Mouse (Mus musculus): ENCODE measurements around the gene Ccdc73. TPM values are rescaled to one million over a fixed set of nuclear protein-coding genes. Genes with fewer than 3 reads are reported as not detected.

The Ccdc73 gene
- polyA plus RNA-seq, 1 experiment: 5.1 TPM

DNA sequence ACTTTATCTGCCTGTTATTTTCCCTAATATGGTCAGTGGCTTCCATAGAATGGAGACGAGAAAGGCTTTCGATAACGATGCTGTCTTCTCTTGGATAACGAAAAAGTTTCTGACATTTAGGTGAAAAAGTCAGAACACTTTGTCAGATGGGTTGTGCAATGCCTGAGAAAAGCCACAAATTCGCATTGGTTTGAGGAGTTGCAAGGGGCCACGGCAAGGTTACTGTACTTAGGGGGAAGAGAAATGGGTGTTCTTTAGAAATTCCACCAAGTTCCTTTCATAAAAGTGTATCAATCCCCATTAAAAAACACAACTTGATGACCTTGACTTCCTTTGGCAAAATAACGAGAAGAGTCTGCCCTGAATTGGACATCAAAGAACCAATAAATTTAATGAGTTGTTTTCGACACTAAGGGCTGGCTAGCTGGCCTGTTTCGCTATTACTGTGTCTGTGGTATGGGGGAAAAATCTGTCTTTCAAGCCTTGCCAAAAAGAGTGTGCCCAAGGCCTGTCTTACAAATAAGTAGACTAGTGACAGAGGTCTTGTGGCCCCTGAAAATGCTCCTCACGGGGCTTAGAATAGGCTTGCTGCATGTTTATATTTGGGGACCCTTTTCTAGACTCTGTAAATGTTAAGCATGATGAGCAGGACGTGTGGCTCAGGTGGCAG lies 168.9 kb downstream of the Ccdc73 start:
- no peak overlapping the region for H3K4me3 ChIP-seq (ENCODE audit: insufficient read depth, low read length)
- no peak overlapping the region for H3K27ac ChIP-seq (ENCODE audit: insufficient read depth, low read length)
- no peak for TF ChIP-seq CTCF (IDR thresholded peaks at IDR 0.05; ENCODE audit: extremely low read depth, insufficient read depth, low read length)
- no peak for TF ChIP-seq POLR2A (IDR thresholded peaks at IDR 0.05; ENCODE audit: extremely low read depth, insufficient read depth, low read length)
- no peaks in the 10 kb centered on the region for H3K4me1 ChIP-seq (ENCODE audit: control insufficient read depth, insufficient read depth, low read length)

GRCm38 (mm10) chr2:105037956-105038569 lies 170.5 kb downstream of the Ccdc73 start:
- Histone ChIP-seq H3K27ac (ENCODE audit: insufficient read depth, low read length) (no peak overlapping the region), H3K4me1 (ENCODE audit: control insufficient read depth, insufficient read depth, low read length) (no peaks in the 10 kb centered on the region), H3K4me3 (ENCODE audit: insufficient read depth, low read length) (no peak overlapping the region)
- TF ChIP-seq POLR2A (IDR thresholded peaks at IDR 0.05; ENCODE audit: extremely low read depth, insufficient read depth, low read length) (no peak), CTCF (IDR thresholded peaks at IDR 0.05; ENCODE audit: extremely low read depth, insufficient read depth, low read length) (no peak)

DNA sequence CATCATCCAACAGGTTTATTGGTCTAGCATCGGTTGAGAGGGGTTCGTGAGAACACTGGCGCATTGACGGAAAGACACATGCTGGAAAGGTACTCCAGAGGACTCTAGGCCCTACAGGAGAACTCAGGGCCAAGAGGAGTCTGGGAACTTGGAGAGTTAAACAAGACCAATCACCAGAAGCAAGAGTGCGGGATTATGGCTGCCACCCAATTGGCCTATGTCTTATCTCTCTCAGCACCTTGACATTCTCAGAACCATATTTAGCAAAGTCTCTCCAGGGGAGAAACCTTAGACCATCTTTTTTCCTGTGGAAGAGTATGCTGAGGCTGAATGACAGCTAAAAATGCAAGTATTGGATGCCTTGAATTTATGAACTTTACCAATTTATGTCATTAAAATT lies 171.3 kb downstream of the Ccdc73 start:
- no peak overlapping the region for H3K27ac ChIP-seq (ENCODE audit: insufficient read depth, low read length)
- no peak overlapping the region for H3K4me3 ChIP-seq (ENCODE audit: insufficient read depth, low read length)
- H3K4me1 ChIP-seq (ENCODE audit: control insufficient read depth, insufficient read depth, low read length): no peaks in the 10 kb centered on the region
- TF ChIP-seq POLR2A (IDR thresholded peaks at IDR 0.05; ENCODE audit: extremely low read depth, insufficient read depth, low read length) (no peak), CTCF (IDR thresholded peaks at IDR 0.05; ENCODE audit: extremely low read depth, insufficient read depth, low read length) (no peak)

DNA sequence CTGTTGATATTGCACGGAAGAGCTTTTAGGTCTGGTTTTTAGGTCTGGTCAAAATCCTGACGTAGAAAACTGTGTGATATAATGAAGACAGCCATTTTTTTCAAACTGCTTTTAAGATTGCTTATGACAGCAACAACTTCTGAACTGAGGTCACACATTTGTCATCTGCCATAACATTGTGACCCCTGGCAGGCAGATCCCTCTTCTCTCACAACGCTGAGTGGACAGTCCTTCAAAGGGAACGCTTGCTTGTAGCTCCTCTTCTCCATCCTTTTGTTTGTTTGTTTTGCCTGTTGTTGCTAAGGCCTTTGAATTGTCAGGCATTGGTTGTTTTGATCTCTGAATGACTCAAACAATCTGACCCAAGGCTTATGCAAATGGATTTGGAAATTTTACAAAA lies 173.3 kb downstream of the Ccdc73 start:
- Histone ChIP-seq H3K4me1 (ENCODE audit: control insufficient read depth, insufficient read depth, low read length) (no peaks in the 10 kb centered on the region), H3K27ac (ENCODE audit: insufficient read depth, low read length) (no peak overlapping the region), H3K4me3 (ENCODE audit: insufficient read depth, low read length) (no peak overlapping the region)
- no peak for TF ChIP-seq POLR2A (IDR thresholded peaks at IDR 0.05; ENCODE audit: extremely low read depth, insufficient read depth, low read length)
- TF ChIP-seq CTCF (IDR thresholded peaks at IDR 0.05; ENCODE audit: extremely low read depth, insufficient read depth, low read length): no peak

GRCm38 (mm10) chr2:105043152-105043551 lies 175.5 kb downstream of the Ccdc73 start:
- Histone ChIP-seq H3K4me1 (ENCODE audit: control insufficient read depth, insufficient read depth, low read length) (no peaks in the 10 kb centered on the region), H3K4me3 (ENCODE audit: insufficient read depth, low read length) (no peak overlapping the region), H3K27ac (ENCODE audit: insufficient read depth, low read length) (no peak overlapping the region)
- TF ChIP-seq CTCF (IDR thresholded peaks at IDR 0.05; ENCODE audit: extremely low read depth, insufficient read depth, low read length) (no peak), POLR2A (IDR thresholded peaks at IDR 0.05; ENCODE audit: extremely low read depth, insufficient read depth, low read length) (no peak)

DNA sequence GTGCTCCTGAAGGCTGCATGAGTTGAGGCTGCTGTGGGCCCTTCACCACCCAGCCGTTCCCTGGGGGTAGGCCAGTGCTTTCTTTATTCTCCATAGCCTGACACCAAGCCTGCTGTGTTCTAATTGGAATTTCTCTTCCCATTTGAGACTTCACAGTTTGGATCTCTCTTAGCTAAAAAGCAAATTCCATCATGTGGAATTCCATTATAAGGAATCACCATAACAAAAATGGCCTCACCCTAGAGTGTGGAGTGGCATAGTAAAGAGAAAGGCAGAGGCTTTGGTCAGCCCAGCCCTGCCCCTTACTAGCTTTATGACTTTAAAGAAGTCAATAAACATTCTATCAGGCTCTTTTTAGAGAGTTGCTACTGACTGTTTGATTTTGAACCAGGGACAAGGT lies 180.7 kb downstream of the Ccdc73 start:
- Histone ChIP-seq H3K27ac (ENCODE audit: insufficient read depth, low read length) (no peak overlapping the region), H3K4me1 (ENCODE audit: control insufficient read depth, insufficient read depth, low read length) (no peaks in the 10 kb centered on the region), H3K4me3 (ENCODE audit: insufficient read depth, low read length) (no peak overlapping the region)
- TF ChIP-seq POLR2A (IDR thresholded peaks at IDR 0.05; ENCODE audit: extremely low read depth, insufficient read depth, low read length) (no peak), CTCF (IDR thresholded peaks at IDR 0.05; ENCODE audit: extremely low read depth, insufficient read depth, low read length) (no peak)

- H3K4me3 ChIP-seq (ENCODE audit: insufficient read depth, low read length): no peak overlapping the region
- peaks cover 1% of the 10 kb centered on the region; the same call in 1 of the 2 replicates for H3K4me1 ChIP-seq (ENCODE audit: control insufficient read depth, insufficient read depth, low read length)
- no peak for TF ChIP-seq POLR2A (IDR thresholded peaks at IDR 0.05; ENCODE audit: extremely low read depth, insufficient read depth, low read length)
- TF ChIP-seq CTCF (IDR thresholded peaks at IDR 0.05; ENCODE audit: extremely low read depth, insufficient read depth, low read length): no peak
- no peak overlapping the region for H3K27ac ChIP-seq (ENCODE audit: insufficient read depth, low read length)
Observed at GRCm38 (mm10) chr2:105055529-105055928, 187.9 kb downstream of the Ccdc73 start.

- Histone ChIP-seq H3K4me3 (ENCODE audit: insufficient read depth, low read length) (no peak overlapping the region), H3K27ac (ENCODE audit: insufficient read depth, low read length) (no peak overlapping the region), H3K4me1 (ENCODE audit: control insufficient read depth, insufficient read depth, low read length) (peaks cover 1% of the 10 kb centered on the region; the same call in 1 of the 2 replicates)
- TF ChIP-seq POLR2A (IDR thresholded peaks at IDR 0.05; ENCODE audit: extremely low read depth, insufficient read depth, low read length): no peak
- no peak for TF ChIP-seq CTCF (IDR thresholded peaks at IDR 0.05; ENCODE audit: extremely low read depth, insufficient read depth, low read length)
Observed at GRCm38 (mm10) chr2:105058577-105059116, 191.0 kb downstream of the Ccdc73 start.

DNA sequence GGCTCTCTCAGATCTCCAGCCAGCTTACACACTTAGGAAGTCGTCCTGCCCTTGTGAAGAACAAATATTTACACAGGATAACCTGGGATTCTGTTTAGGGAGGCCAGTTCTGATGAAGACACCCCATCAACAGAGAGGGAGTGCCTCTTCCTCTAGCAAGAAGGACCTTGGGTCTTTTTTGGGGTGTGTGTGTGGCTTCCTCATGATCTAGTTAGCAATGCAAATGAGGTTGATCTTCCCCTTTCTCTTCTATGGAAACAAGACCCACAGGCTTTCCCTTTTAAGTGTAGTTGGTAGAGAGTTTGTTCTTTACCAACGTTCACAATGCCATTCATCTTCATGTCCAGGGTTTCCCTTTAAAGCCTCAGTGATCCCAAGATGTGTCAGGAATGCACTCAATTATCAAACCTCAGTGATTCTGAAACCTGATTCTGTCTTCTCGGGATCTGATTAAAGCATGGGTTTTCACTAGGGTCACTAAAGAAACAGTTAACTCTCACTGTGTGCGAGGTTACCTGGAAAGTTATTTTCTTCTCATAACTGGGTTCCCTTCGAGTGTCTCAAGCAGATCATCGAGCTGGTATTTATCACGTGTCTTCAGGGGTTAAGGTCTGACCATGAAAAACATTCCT lies 195.3 kb downstream of the Ccdc73 start:
- Histone ChIP-seq H3K27ac (ENCODE audit: insufficient read depth, low read length) (no peak overlapping the region), H3K4me1 (ENCODE audit: control insufficient read depth, insufficient read depth, low read length) (peaks cover 1% of the 10 kb centered on the region; the same call in 1 of the 2 replicates), H3K4me3 (ENCODE audit: insufficient read depth, low read length) (no peak overlapping the region)
- TF ChIP-seq CTCF (IDR thresholded peaks at IDR 0.05; ENCODE audit: extremely low read depth, insufficient read depth, low read length) (no peak), POLR2A (IDR thresholded peaks at IDR 0.05; ENCODE audit: extremely low read depth, insufficient read depth, low read length) (no peak)

Other genes with a start within 250 kb of the Ccdc73 start
- gene Tcp11l1, start 155.6 kb upstream of the Ccdc73 start, polyA plus RNA-seq (2012; rRNA removed): 14.0 and 16.5 TPM in 2 replicates
- gene Pin1rt1, start 151.4 kb upstream of the Ccdc73 start, polyA plus RNA-seq (2012; rRNA removed): not detected in 2 replicates
- gene Depdc7, start 124.9 kb upstream of the Ccdc73 start, polyA plus RNA-seq (2012; rRNA removed): 2.0 and 2.3 TPM in 2 replicates
- gene Qser1, start 51.0 kb upstream of the Ccdc73 start, polyA plus RNA-seq (2012; rRNA removed): 5.6 and 6.3 TPM in 2 replicates
- 0.17 and 0.23 TPM in 2 replicates for gene Prrg4, start 17.9 kb upstream of the Ccdc73 start, polyA plus RNA-seq (2012; rRNA removed)
- gene Eif3m, start 149.3 kb downstream of the Ccdc73 start, polyA plus RNA-seq (2012; rRNA removed): 80.8 and 84.1 TPM in 2 replicates
- not detected in 2 replicates for gene Gm11060, start 224.2 kb downstream of the Ccdc73 start, polyA plus RNA-seq (2012; rRNA removed)

Measured in cortical plate, adult 2 months (tissue).